Mouse (Mus musculus) heart, adult 2 months (tissue): ENCODE measurements at regions not wholly inside any gene's neighbourhood (a gene's known extent, or its start where the extent isn't known, plus 50 kb on each side); places are given as distances from the start of the nearest gene placed in this dataset.

Experiments used
- CTCF ChIP-seq: fragments of 200-600 bp; IDR thresholded peaks from 2 replicates; pipeline ENCODE4 v1.8.1; 2022; ENCODE audit warnings: antibody characterized with exemption, mild to moderate bottlenecking, moderate library complexity
- POLR2A ChIP-seq: fragments of 200-500 bp; IDR thresholded peaks from 2 replicates; pipeline ENCODE4 v1.6.1; 2011; ENCODE audit warnings: mild to moderate bottlenecking, low read depth, low read length, control low read depth; ENCODE audit not compliant: insufficient read depth

DNA sequence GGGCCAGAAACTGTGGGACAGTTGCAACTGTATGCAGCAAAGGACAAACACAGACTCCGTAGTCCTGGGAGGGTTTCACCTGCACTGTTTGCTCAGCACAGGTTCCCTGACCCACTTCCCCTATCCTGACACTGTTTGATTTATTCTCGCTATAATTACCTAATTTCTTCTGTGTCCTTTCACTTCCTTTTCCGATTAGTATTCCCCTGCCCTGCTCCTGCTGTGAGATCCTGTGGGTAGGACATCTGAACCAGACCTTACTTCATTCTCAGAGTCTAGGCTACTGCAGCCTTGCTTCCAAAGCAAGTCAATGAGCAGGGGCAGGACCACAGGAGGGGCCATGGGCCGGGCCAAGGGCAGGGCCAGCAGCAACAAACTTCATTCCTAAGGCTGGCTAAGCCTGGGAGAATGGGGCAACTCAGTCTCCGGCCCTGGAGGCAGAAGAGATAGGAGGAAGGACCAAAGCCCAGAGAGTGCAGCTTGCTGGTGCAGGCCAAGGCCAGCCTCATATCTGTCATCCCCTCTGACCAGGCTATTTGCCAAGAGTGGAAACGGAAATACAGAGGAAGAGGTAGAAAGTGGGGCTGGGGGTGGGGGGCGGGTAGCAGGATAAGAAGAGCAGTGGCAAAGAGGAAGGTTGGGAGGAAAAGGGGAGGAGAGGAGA, 103.4 kb downstream of the Dhx15 start:
- no peak for TF ChIP-seq CTCF
- TF ChIP-seq POLR2A, result no peak
